Mouse (Mus musculus): Measurements from ENCODE around the gene Vmn2r47. TPM values are rescaled to one million over a fixed set of nuclear protein-coding genes. Genes with fewer than 3 reads are reported as not detected.
"Not testable (repeated sequence)": the region's sequence is repeated elsewhere in the genome, so short reads cannot be mapped to it uniquely, and the experiment has no call there.

Vmn2r47 gene
- not detected for total RNA-seq (2022)

DNA sequence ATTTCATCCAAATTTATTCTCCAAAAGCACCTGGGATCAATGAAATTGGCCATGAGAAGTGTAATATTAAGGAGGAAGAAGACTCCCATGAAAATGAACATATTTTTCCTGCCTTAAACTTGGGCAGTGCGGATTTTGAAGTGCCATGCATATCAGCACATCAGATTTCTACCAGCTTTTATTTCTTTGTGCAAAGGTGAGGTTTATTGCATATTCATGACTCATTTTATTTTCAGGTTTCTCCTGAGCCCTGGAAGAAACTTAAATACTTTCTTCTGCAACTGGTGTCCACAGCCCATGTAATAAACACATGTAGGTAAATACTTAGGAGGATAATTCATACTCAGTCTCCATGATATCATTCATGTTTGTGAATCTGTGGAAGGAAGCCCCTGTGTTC is at the start of gene Vmn2r47:
Vmn2r47 (minus strand) TSS at position 101 of the 400 bp plus-strand sequence.
- DNase-seq: not testable (repeated sequence)

DNA sequence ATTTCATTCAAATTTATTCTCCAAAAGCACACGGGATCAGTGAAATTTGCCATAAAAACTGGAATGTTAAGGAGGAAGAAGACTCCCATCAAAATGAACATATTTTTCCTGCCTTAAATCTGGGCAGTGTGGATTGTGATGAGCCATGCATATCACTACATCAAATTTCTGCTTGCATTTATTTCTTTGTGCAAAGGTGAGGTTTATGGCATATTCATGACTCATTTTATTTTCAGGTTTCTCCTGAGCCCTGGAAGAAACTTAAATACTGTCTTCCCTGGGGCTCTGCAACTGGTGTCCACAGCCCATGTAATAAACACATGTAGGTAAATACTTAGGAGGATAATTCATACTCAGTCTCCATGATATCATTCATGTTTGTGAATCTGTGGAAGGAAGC is 70.7 kb downstream of the Vmn2r47 start, which contains the start of gene Vmn2r46:
Vmn2r46 (minus strand) TSS at position 101 of the 400 bp plus-strand sequence.
- not testable (repeated sequence) for DNase-seq

Other genes with a start within 250 kb of the Vmn2r47 start
- not detected for gene Vmn2r46, start 70.8 kb downstream of the Vmn2r47 start, total RNA-seq (2022)
- not detected for gene Vmn2r48, start 112.3 kb upstream of the Vmn2r47 start, total RNA-seq (2022)
- gene Vmn2r49, start 150.9 kb upstream of the Vmn2r47 start, total RNA-seq (2022): not detected
- not detected for gene Vmn2r50, start 212.0 kb upstream of the Vmn2r47 start, total RNA-seq (2022)

Data from adrenal gland, adult 8-10 months (tissue).